Mouse (Mus musculus) lung, postnatal 0 days (tissue): ENCODE results near the gene Apc2. TPM values are rescaled to one million over a fixed set of nuclear protein-coding genes. Genes with fewer than 3 reads are reported as not detected.

Source experiments
- ATAC-seq: fragments of 200-750 bp; cut with Nextera tagmentation; 2 replicates; pipeline ENCODE4 v1.8.0; 2017; ENCODE audit warnings: moderate library complexity
- DNase-seq: peaks from one replicate; pipeline ENCODE4 v3.0.0-alpha.2; 2016; ENCODE audit warnings: low spot score
- H3K27ac ChIP-seq: fragments of 300-500 bp; sonication (generic); 2 replicates; pipeline ENCODE4 v1.5.1; 2014; ENCODE audit warnings: antibody characterized with exemption, mild to moderate bottlenecking, low read length, mixed read lengths
- H3K27me3 ChIP-seq: fragments of 300-500 bp; sonication (generic); replicated peaks from 2 replicates; pipeline ENCODE4 v1.6.1; 2014; ENCODE audit warnings: low read length, mixed read lengths; ENCODE audit not compliant: insufficient read depth
- H3K36me3 ChIP-seq: fragments of 300-500 bp; sonication (generic); 2 replicates; pipeline ENCODE4 v1.6.1; 2014; ENCODE audit warnings: low read length, mixed read lengths; ENCODE audit not compliant: insufficient read depth
- H3K4me1 ChIP-seq: fragments of 300-500 bp; sonication (generic); 2 replicates; pipeline ENCODE4 v1.6.1; 2014; ENCODE audit warnings: antibody characterized with exemption, low read depth, low read length, mixed read lengths; ENCODE audit not compliant: insufficient read depth
- H3K4me2 ChIP-seq: fragments of 300-500 bp; sonication (generic); replicated peaks from 2 replicates; pipeline ENCODE4 v1.6.1; 2014; ENCODE audit warnings: low read depth, mild to moderate bottlenecking, low read length, moderate library complexity, mixed read lengths
- H3K4me3 ChIP-seq: fragments of 300-500 bp; sonication (generic); 2 replicates; pipeline ENCODE4 v1.5.1; 2014; ENCODE audit warnings: low read depth, low read length
- H3K9ac ChIP-seq: fragments of 300-500 bp; sonication (generic); replicated peaks from 2 replicates; pipeline ENCODE4 v1.6.1; 2014; ENCODE audit warnings: low read depth, mild to moderate bottlenecking
- H3K9me3 ChIP-seq: fragments of 300-500 bp; sonication (generic); 2 replicates; pipeline ENCODE4 v1.6.1; 2016; ENCODE audit warnings: low read length, mixed read lengths
- CTCF ChIP-seq: IDR thresholded peaks from 2 replicates; pipeline ENCODE4 v1.5.1; 2016; ENCODE audit warnings: antibody characterized with exemption, mild to moderate bottlenecking
- EP300 ChIP-seq: IDR thresholded peaks from 2 replicates; pipeline ENCODE4 v1.6.1; 2016; ENCODE audit warnings: antibody characterized with exemption, mild to moderate bottlenecking, control low read depth
- WGBS: fragments of 180-500 bp; shearing (Covaris S2); extraction: QIAGEN DNeasy Blood & Tissue Kit; methylation state at CpG from one replicate; pipeline ENCODE4 v1.1.7; 2014; 5-methylcytosine and 5-hydroxymethylcytosine counted together
- microRNA-seq: library from miRNA; unstranded; fragments of <30 nt; microRNA quantifications from one replicate; pipeline ENCODE4, GENCODE M21; 2016
- polyA plus RNA-seq: library from polyadenylated mRNA; unstranded; fragments of >200 nt; fragmentation: Nextera tagmentation; extraction: Ambion mirVana; gene quantifications from 2 replicates; pipeline ENCODE4 v1.2.1, GENCODE M21; 2015

Apc2 gene
- polyA plus RNA-seq, 1 experiment from 2014 or later: 0.85 TPM

DNA sequence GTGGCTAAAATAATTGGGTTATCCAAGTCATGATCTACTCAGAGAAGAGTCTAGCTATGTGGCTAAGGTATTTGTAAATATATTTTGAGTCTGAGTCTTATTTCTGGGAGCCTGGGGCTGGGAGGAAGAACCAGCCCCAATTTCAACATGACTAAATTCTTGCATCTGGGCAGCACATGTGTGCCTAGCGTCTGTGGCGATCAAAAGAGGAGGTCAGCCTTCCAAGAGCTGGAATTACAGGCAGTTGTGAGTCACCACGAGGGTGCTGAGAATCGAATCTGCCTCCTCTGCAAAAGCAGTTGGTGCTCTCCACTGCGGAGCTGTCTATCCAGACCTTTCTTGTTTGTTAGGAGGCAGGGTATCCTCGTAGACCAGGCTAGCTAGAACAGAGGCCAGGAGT, 70.0 kb downstream of the Apc2 start:
- no peak overlapping the region for H3K4me3 ChIP-seq
- H3K9ac ChIP-seq: no peak overlapping the region
- H3K27ac ChIP-seq: no peak overlapping the region
- no peaks in the 10 kb centered on the region for H3K36me3 ChIP-seq
- H3K9me3 ChIP-seq: no peaks in the 10 kb centered on the region
- no peaks in the 10 kb centered on the region for H3K4me1 ChIP-seq
- no peak overlapping the region for H3K4me2 ChIP-seq
- DNase-seq (no peak), ATAC-seq (no peak)
- H3K27me3 ChIP-seq: no peaks in the 10 kb centered on the region
- no peak for TF ChIP-seq CTCF
- no peak for TF ChIP-seq EP300
- 63% methylated on average over 6 of the region's 6 CpGs for WGBS

Small RNA genes within 50 kb of the gene (microRNA-seq; reads per million reads assigned to microRNA genes)
- 1.5 reads per million for gene Mir6911

Other genes starting within 250 kb of the Apc2 start
- 1,058 and 1,082 TPM in 2 replicates for gene Gpx4, start 248.8 kb upstream of the Apc2 start, polyA plus RNA-seq
- gene Sbno2, start 190.4 kb upstream of the Apc2 start, polyA plus RNA-seq: 17.5 and 26.4 TPM in 2 replicates
- 19.0 and 19.8 TPM in 2 replicates for gene Stk11, start 180.2 kb upstream of the Apc2 start, polyA plus RNA-seq
- 463 and 491 TPM in 2 replicates for gene Atp5d, start 157.3 kb upstream of the Apc2 start, polyA plus RNA-seq
- gene Cbarp, start 155.1 kb upstream of the Apc2 start, polyA plus RNA-seq: 5.1 and 5.5 TPM in 2 replicates
- gene Midn, start 147.7 kb upstream of the Apc2 start, polyA plus RNA-seq: 13.2 and 14.2 TPM in 2 replicates
- 203 and 305 TPM in 2 replicates for gene Cirbp, start 130.0 kb upstream of the Apc2 start, polyA plus RNA-seq
- gene 1600002K03Rik, start 123.0 kb upstream of the Apc2 start, polyA plus RNA-seq: 10.4 and 11.7 TPM in 2 replicates
- gene Efna2, start 116.5 kb upstream of the Apc2 start, polyA plus RNA-seq: 5.1 and 6.9 TPM in 2 replicates
- 34.0 and 36.9 TPM in 2 replicates for gene Mum1, start 69.5 kb upstream of the Apc2 start, polyA plus RNA-seq
- gene Ndufs7, start 46.9 kb upstream of the Apc2 start, polyA plus RNA-seq: 295 and 327 TPM in 2 replicates
- 23.5 and 25.4 TPM in 2 replicates for gene Gamt, start 35.0 kb upstream of the Apc2 start, polyA plus RNA-seq
- gene Dazap1, start 34.5 kb upstream of the Apc2 start, polyA plus RNA-seq: 37.8 and 38.1 TPM in 2 replicates
- gene Rps15, start 3.5 kb upstream of the Apc2 start, polyA plus RNA-seq: 651 and 741 TPM in 2 replicates
- 58.4 and 64.8 TPM in 2 replicates for gene 2310011J03Rik, start 24.6 kb downstream of the Apc2 start, polyA plus RNA-seq
- 3.4 and 3.7 TPM in 2 replicates for gene Pcsk4, start 33.5 kb downstream of the Apc2 start, polyA plus RNA-seq
- gene Reep6, start 34.0 kb downstream of the Apc2 start, polyA plus RNA-seq: 15.4 and 17.6 TPM in 2 replicates
- 6.4 and 7.3 TPM in 2 replicates for gene Adamtsl5, start 52.4 kb downstream of the Apc2 start, polyA plus RNA-seq
- gene Plk5, start 60.5 kb downstream of the Apc2 start, polyA plus RNA-seq: 1.00 and 1.0 TPM in 2 replicates
- gene Mex3d, start 91.7 kb downstream of the Apc2 start, polyA plus RNA-seq: 6.0 and 6.3 TPM in 2 replicates
- 90.6 and 90.7 TPM in 2 replicates for gene Mbd3, start 103.6 kb downstream of the Apc2 start, polyA plus RNA-seq
- 511 and 651 TPM in 2 replicates for gene Uqcr11, start 110.9 kb downstream of the Apc2 start, polyA plus RNA-seq
- gene Tcf3, start 137.7 kb downstream of the Apc2 start, polyA plus RNA-seq: 34.7 and 36.2 TPM in 2 replicates
- gene Onecut3, start 198.9 kb downstream of the Apc2 start, polyA plus RNA-seq: not detected in 2 replicates
- 0.04 and 0.10 TPM in 2 replicates for gene Atp8b3, start 243.1 kb downstream of the Apc2 start, polyA plus RNA-seq